Mouse (Mus musculus): ENCODE measurements around the gene Wnt3.

Wnt3 gene

GRCm38 (mm10) chr11:103840834-103841233 is 66.9 kb downstream of the Wnt3 start:
- no peak for DNase-seq (ENCODE audit: low spot score)

DNA sequence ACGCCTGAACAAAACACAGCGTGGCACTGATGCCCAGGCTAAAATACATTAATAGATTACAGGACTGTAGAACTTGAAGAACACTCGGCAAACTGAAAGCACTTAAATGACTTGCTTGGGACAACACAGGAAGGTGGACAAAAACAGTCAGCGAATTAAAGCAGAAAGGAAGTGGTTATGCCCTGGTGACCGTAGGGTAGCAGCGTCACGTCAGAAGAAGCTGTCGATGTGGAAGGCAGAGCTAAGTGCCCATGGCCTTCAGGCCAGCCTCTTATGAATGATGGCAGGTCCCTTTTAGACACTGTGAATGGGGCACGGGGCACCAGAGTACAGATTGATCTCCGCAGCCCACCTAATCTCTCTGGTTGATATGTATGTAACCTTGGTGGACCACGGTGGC is 74.3 kb downstream of the Wnt3 start:
- no peak for DNase-seq (ENCODE audit: low spot score)

GRCm38 (mm10) chr11:103852590-103853283 is 78.8 kb downstream of the Wnt3 start:
- no peak for DNase-seq (ENCODE audit: low spot score)

GRCm38 (mm10) chr11:103853284-103853920 is 79.5 kb downstream of the Wnt3 start:
- no peak for DNase-seq (ENCODE audit: low spot score)

DNA sequence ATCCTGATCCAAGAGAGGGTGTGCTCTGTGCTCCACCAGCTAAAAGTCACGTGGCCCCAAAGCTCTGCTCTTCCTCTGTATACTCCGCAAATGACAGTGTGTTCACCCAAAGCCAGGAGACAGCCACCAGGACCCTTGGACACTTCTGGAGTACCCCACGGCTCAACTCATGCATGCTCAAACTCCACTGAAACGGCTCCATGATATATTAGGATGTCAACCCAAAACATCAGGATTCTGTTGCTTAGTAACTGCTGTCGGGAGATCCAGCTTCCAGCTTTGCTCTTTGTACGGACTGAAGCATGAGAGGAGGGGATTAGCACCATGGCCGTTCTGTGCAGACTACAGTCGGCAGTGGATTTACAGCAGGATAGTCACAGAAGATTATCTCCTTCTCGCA is 80.3 kb downstream of the Wnt3 start:
- DNase-seq (ENCODE audit: low spot score): no peak

GRCm38 (mm10) chr11:103856641-103857040 is 82.7 kb downstream of the Wnt3 start:
- no peak for DNase-seq (ENCODE audit: low spot score)

DNA sequence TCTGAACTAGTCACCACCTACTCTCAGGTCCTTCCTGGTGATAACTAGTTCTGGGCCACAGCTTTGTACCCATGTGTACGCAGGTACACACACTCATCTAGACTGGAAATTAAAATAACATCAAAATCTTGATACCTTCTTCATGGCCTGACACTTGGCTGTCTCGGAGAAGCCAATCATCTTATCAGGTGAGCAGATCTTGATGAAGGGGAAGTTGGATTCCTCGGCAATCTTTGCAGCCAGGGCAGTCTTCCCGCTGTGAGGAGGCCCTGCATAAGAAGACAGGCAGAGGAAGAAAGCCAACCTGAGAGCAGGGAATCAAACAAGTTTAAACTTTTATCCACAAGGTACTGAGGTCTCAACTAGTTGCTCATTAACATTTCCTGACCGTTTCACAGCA is 84.8 kb downstream of the Wnt3 start:
- no peak for DNase-seq (ENCODE audit: low spot score)

- DNase-seq (ENCODE audit: low spot score): no peak
These were observed 86.1 kb downstream of the Wnt3 start for GRCm38 (mm10) chr11:103859933-103860610.

DNA sequence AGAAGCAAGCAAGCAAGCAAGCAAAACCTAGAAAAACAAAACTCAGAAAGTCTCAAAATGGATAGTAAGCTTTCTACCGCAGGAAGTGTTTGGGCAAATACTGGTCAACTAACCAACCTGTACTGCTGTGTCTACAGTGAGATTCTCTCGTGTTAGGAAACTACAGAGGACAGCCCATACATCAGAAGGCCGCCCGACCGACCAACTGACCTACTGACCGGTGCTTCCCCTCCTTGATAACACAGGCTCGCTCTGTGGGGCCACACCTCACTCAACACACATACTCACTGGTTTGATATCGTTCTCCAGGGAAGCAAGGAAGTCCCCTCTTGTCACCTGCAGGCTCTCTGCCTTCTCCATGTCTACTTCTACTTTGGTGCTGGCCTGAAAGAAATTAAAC is 89.0 kb downstream of the Wnt3 start:
- DNase-seq (ENCODE audit: low spot score): no peak

DNA sequence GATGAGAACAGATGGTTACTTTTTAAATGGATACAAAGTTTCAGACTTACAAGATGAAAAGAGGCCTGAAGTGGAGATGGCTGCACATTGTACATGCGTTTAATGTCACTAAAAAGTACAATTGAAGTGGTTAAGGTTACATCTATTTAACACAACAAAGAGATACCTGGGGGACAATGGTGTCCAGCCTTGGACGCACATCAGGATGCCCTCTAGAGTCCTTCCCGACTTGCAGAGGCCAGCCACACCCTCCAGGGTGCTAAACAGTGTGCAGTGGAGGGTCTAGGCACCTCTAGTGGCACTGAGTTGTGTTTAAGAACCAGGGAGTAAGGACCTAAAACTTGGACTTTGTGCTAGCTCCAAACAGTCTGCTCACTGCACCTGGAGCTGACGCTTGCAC is 90.5 kb downstream of the Wnt3 start:
- no peak for DNase-seq (ENCODE audit: low spot score)

GRCm38 (mm10) chr11:103865346-103865745 is 91.4 kb downstream of the Wnt3 start:
- no peak for DNase-seq (ENCODE audit: low spot score)

Measured in urinary bladder, postnatal 14 days (tissue).